Mouse (Mus musculus) cerebellum, adult (tissue): ENCODE results near the gene Birc3.
"Not testable (repeated sequence)": the region's sequence is repeated elsewhere in the genome, so short reads cannot be mapped to it uniquely, and the experiment has no call there.

Experiments used
- ATAC-seq: cut with Nextera tagmentation; 2 replicates; pipeline ENCODE4 v1.9.2; 2017; ENCODE audit warnings: mild to moderate bottlenecking, moderate library complexity, mixed read lengths; ENCODE audit not compliant: insufficient number of reproducible peaks, low FRiP score, low TSS enrichment

The Birc3 gene

GRCm38 (mm10) chr9:7872775-7873439, at the start of gene Birc3:
Gene Birc3 (minus strand): TSS chr9:7873186.
- ATAC-seq, result no peak

GRCm38 (mm10) chr9:7914925-7915324, 41.9 kb upstream of the Birc3 start:
- no peak for ATAC-seq

- ATAC-seq, result peak; percentile 86
Measured at GRCm38 (mm10) chr9:7914487-7914886, 41.5 kb upstream of the Birc3 start.

GRCm38 (mm10) chr9:7913953-7914352, 41.0 kb upstream of the Birc3 start:
- ATAC-seq, result 0 out of 2 replicates have a peak, but pooled peaks have one; percentile 40

- ATAC-seq, result no peak
Measured at GRCm38 (mm10) chr9:7907351-7907985, 34.5 kb upstream of the Birc3 start.

- ATAC-seq, result no peak
Measured at GRCm38 (mm10) chr9:7906564-7906963, 33.6 kb upstream of the Birc3 start.

- no peak for ATAC-seq
Measured at GRCm38 (mm10) chr9:7903825-7904224, 30.8 kb upstream of the Birc3 start.

GRCm38 (mm10) chr9:7903262-7903661, 30.3 kb upstream of the Birc3 start:
- ATAC-seq, result no peak

GRCm38 (mm10) chr9:7902311-7902710, 29.3 kb upstream of the Birc3 start:
- no peak for ATAC-seq

GRCm38 (mm10) chr9:7900965-7901364, 28.0 kb upstream of the Birc3 start:
- no peak for ATAC-seq

GRCm38 (mm10) chr9:7897502-7897901, 24.5 kb upstream of the Birc3 start:
- ATAC-seq, result peak; percentile 82

- ATAC-seq, result not testable (repeated sequence)
Measured at GRCm38 (mm10) chr9:7891796-7892195, 18.8 kb upstream of the Birc3 start.

GRCm38 (mm10) chr9:7891177-7891576, 18.2 kb upstream of the Birc3 start:
- ATAC-seq, result no peak

- no peak for ATAC-seq
Measured at GRCm38 (mm10) chr9:7884346-7884745, 11.4 kb upstream of the Birc3 start.

GRCm38 (mm10) chr9:7882304-7882865, 9.4 kb upstream of the Birc3 start:
- no peak for ATAC-seq

GRCm38 (mm10) chr9:7873511-7874211, 675 bp upstream of the Birc3 start:
- ATAC-seq, result no peak

- no peak for ATAC-seq
Measured at GRCm38 (mm10) chr9:7872044-7872774, 777 bp downstream of the Birc3 start.

GRCm38 (mm10) chr9:7871316-7872043, 1.5 kb downstream of the Birc3 start:
- ATAC-seq, result no peak

GRCm38 (mm10) chr9:7870556-7871315, 2.2 kb downstream of the Birc3 start:
- no peak for ATAC-seq
